Mouse (Mus musculus) midbrain, embryonic 14.5 days (tissue): ENCODE data around the gene Sh3kbp1. TPM values are rescaled to one million over a fixed set of nuclear protein-coding genes. Genes with fewer than 3 reads are reported as not detected.
A peak's percentile ranks its signal among the peaks of the same experiment; 100 is the strongest.
"Not testable (repeated sequence)": the region's sequence is repeated elsewhere in the genome, so short reads cannot be mapped to it uniquely, and the experiment has no call there.

Experiments used
- ATAC-seq: fragments of 200-750 bp; cut with Nextera tagmentation; 2 replicates; pipeline ENCODE4 v1.8.0; 2017; ENCODE audit warnings: moderate number of reproducible peaks, moderate library complexity; ENCODE audit not compliant: low FRiP score, low TSS enrichment
- DNase-seq: peaks from one replicate; pipeline ENCODE4 v3.0.0-alpha.2; 2015
- H3K27ac ChIP-seq: fragments of 300-500 bp; sonication (generic); replicated peaks from 2 replicates; pipeline ENCODE4 v1.5.1; 2014; ENCODE audit warnings: mild to moderate bottlenecking, low read depth, low read length, moderate library complexity
- H3K27me3 ChIP-seq: fragments of 300-500 bp; sonication (generic); 2 replicates; pipeline ENCODE4 v1.6.1; 2014; ENCODE audit warnings: low read length, control low read depth, mixed read lengths; ENCODE audit not compliant: control insufficient read depth, insufficient read depth
- H3K36me3 ChIP-seq: fragments of 300-500 bp; sonication (generic); 2 replicates; pipeline ENCODE4 v1.6.1; 2014; ENCODE audit warnings: low read length, control low read depth; ENCODE audit not compliant: control insufficient read depth, insufficient read depth
- H3K4me1 ChIP-seq: fragments of 300-500 bp; sonication (generic); 2 replicates; pipeline ENCODE4 v1.6.1; 2014; ENCODE audit warnings: mild to moderate bottlenecking, antibody characterized with exemption, low read length, control low read depth; ENCODE audit not compliant: control insufficient read depth, insufficient read depth
- H3K4me2 ChIP-seq: fragments of 300-500 bp; sonication (generic); 2 replicates; pipeline ENCODE4 v1.6.1; 2014; ENCODE audit warnings: mild to moderate bottlenecking, low read length, moderate library complexity
- H3K4me3 ChIP-seq: fragments of 300-500 bp; sonication (generic); replicated peaks from 2 replicates; pipeline ENCODE4 v1.5.1; 2014; ENCODE audit warnings: low read depth, low read length
- H3K9ac ChIP-seq: fragments of 300-500 bp; sonication (generic); replicated peaks from 2 replicates; pipeline ENCODE4 v1.6.1; 2014; ENCODE audit warnings: mild to moderate bottlenecking, low read length, moderate library complexity
- H3K9me3 ChIP-seq: fragments of 300-500 bp; sonication (generic); 2 replicates; pipeline ENCODE4 v1.6.1; 2016; ENCODE audit warnings: low read length, control low read depth, mixed read lengths; ENCODE audit not compliant: control insufficient read depth
- WGBS: fragments of 180-500 bp; shearing (Covaris S2); extraction: QIAGEN DNeasy Blood & Tissue Kit; methylation state at CpG from one replicate; pipeline ENCODE4 v1.1.7; 2014; 5-methylcytosine and 5-hydroxymethylcytosine counted together
- polyA plus RNA-seq: library from polyadenylated mRNA; unstranded; fragments of >200 nt; fragmentation: Nextera tagmentation; extraction: Ambion mirVana; gene quantifications from 2 replicates; pipeline ENCODE4 v1.2.1, GENCODE M21; 2014

Gene Sh3kbp1
- polyA plus RNA-seq = 35.4 and 45.1 TPM in 2 replicates

DNA sequence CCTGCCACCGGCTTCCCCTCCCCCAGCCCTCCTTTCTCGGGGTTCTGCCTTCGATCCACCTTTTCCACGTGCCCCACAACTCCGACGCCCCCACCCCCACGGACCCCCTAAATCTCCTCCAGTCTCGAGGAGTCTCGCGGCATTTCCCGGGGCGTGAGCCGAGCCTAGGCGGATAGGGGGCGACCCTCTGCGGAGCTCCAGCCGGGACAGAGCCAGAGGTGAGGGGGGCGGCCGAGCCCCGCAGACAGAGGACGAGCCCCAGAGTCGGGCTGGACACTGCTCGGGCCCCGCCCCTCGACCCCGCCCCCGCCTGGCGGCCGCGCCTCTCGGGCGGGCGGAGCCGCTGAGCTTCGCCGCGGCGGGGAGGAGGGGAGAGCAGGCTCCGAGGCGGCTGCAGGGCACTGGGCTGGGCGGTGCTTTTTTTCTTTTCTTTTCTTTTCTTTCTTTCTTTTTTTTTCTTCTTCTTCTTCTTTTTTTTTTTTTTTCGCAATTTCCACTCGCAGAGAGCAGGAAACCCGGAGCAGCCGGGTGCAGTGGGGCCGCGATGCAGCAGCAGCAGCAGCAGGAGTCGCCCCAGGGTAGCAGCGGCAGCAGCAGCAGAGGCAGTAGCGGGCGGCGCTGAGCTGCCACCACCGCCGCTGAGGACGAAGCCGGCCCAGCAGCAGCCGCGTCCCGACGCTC is at the start of gene Sh3kbp1:
TSS of gene Sh3kbp1 (plus strand) at position 366 of the 681 bp plus-strand sequence.
- DNase-seq (peak; percentile 80), ATAC-seq (peak; percentile 91)
- Histone ChIP-seq H3K4me3 (peak within 1 kb of the TSS; percentile 56), H3K36me3 (no peaks in the 10 kb centered on the region), H3K9me3 (no peaks in the 10 kb centered on the region), H3K27me3 (no peaks in the 10 kb centered on the region), H3K27ac (peak within 1 kb of the TSS; percentile 77), H3K9ac (peak within 1 kb of the TSS; percentile 70), H3K4me2 (peak within 1 kb of the TSS; percentile 62), H3K4me1 (no peaks in the 10 kb centered on the region)
- 18% methylated on average over 51 of the region's 60 CpGs for WGBS

DNA sequence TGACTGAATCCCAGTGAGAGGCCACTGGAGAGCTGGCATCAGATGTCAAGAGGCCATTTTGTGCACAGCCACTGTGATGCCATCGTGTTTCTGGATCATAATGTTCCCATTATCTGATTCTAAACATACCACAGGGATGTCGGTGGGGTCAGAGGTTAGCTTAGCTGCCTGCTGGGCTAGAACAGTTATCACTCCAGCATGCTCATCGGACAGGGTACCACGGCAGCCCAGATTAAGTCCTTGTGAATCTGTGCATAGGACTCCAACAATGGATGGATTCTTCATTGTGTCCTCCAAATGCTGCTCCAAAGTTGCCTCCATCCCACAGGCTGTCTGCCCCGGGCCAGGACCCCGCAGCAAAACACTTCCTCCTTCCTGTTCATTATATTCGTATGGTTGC is 42.3 kb upstream of the Sh3kbp1 start:
- not testable (repeated sequence) for H3K27ac ChIP-seq, DNase-seq, H3K4me3 ChIP-seq, H3K4me1 ChIP-seq, H3K9me3 ChIP-seq, H3K36me3 ChIP-seq, ATAC-seq, H3K4me2 ChIP-seq, H3K9ac ChIP-seq, H3K27me3 ChIP-seq
- WGBS = 45% methylated on average over 7 of the region's 7 CpGs

DNA sequence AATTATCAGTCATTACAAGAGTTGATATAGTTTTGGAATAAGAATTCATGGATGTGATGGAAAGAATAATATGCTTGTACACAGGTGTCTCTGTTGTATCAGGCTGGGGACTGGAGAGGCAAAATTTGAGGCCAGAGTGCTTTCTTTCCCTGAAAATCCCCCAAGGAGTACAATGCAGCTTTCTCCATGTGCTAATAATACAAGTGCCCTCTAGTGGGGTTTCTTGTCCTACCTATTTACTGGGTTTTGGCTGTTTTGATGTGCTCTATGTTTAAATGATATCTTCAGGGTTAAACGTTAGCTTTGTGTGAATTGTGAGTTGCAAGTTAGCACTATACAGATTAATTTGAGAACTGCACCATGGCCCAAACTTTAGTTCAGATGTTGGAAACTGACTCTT is 35.4 kb upstream of the Sh3kbp1 start:
- ATAC-seq (no peak), DNase-seq (peak; percentile 2)
- H3K9me3 ChIP-seq = no peaks in the 10 kb centered on the region
- 58% methylated on average over 1 of the region's 1 CpGs for WGBS
- 0 out of 2 replicates have a peak, but pooled peaks cover 2% of the 10 kb centered on the region for H3K36me3 ChIP-seq
- no peak overlapping the region for H3K27ac ChIP-seq
- no peaks in the 10 kb centered on the region for H3K4me1 ChIP-seq
- no peaks in the 10 kb centered on the region for H3K27me3 ChIP-seq
- no peak overlapping the region for H3K9ac ChIP-seq
- H3K4me3 ChIP-seq = no peak overlapping the region
- no peak overlapping the region for H3K4me2 ChIP-seq

DNA sequence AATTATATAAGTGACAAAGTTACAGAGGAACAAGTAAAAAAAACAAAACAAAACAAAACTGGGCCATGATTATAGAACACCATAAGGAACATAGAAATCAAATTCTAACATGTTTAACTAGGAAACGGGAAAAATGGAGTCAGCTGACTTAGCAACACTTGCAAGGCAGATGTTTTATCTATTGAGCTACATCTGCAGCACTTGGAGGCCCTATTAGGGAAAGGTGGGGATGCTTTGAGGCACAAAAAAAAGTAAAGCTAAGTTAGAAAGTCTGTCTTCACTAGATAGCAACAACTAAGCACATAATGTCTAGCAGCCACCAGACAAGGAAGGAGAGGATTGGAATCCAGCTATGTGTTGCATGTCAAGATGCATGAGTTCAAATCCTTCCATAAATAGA is 29.6 kb upstream of the Sh3kbp1 start:
- H3K27me3 ChIP-seq = no peaks in the 10 kb centered on the region
- H3K4me1 ChIP-seq = no peaks in the 10 kb centered on the region
- WGBS = 86% methylated on average over 1 of the region's 1 CpGs
- no peaks in the 10 kb centered on the region for H3K9me3 ChIP-seq
- H3K36me3 ChIP-seq = no peaks in the 10 kb centered on the region
- ATAC-seq (no peak), DNase-seq (no peak)
- no peak overlapping the region for H3K9ac ChIP-seq
- H3K4me3 ChIP-seq = no peak overlapping the region
- no peak overlapping the region for H3K27ac ChIP-seq
- H3K4me2 ChIP-seq = no peak overlapping the region

DNA sequence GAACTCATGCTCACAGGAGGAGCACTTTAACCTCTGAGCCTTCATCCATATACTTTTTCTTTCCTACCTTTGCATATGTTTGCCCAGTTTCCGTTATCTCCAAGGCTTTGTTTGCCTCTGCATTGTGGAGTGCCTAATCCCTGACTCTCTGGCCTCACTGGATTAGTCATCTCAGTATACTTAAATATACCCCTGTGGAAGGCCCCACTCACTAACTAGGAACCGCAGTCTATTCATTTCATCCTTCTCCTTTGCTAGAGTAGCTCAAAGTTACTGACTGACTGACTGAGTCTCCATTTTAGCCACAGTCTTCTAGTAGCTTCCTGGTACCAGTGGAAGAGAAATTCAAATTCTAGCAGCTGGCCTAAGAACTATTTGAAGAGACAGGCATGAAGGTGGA is 22.2 kb upstream of the Sh3kbp1 start:
- no peak overlapping the region for H3K4me2 ChIP-seq
- H3K4me1 ChIP-seq = no peaks in the 10 kb centered on the region
- DNase-seq = no peak
- no peak overlapping the region for H3K4me3 ChIP-seq
- H3K9ac ChIP-seq = no peak overlapping the region
- no peaks in the 10 kb centered on the region for H3K27me3 ChIP-seq
- H3K27ac ChIP-seq = no peak overlapping the region
- no peaks in the 10 kb centered on the region for H3K9me3 ChIP-seq
- WGBS = 56% methylated on average over 2 of the region's 2 CpGs
- ATAC-seq = no peak
- no peaks in the 10 kb centered on the region for H3K36me3 ChIP-seq

DNA sequence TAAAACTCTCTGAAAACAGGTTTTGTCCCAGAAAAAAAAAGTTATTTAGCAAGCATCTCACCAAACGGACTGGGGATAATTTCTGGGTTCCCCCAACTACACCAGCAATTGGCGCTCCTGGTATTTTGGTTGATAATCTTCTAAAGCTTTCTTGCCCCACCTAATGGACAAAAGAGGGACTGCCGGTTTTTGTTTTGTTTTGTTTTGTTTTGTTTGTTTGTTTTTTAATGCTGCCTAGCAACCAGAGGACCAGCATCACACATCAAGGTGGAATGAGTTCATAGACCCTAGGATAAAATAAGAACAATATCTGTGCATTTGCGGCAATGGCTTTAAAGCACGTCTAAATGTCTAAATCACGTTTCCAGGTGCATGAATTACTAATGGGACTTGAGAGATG is 20.1 kb upstream of the Sh3kbp1 start:
- Histone ChIP-seq H3K4me3 (no peak overlapping the region), H3K27me3 (no peaks in the 10 kb centered on the region), H3K27ac (no peak overlapping the region), H3K4me1 (no peaks in the 10 kb centered on the region), H3K9ac (no peak overlapping the region), H3K9me3 (no peaks in the 10 kb centered on the region), H3K4me2 (no peak overlapping the region), H3K36me3 (no peaks in the 10 kb centered on the region)
- DNase-seq (peak; percentile 54), ATAC-seq (no peak)
- WGBS = 47% methylated on average over 6 of the region's 6 CpGs

DNA sequence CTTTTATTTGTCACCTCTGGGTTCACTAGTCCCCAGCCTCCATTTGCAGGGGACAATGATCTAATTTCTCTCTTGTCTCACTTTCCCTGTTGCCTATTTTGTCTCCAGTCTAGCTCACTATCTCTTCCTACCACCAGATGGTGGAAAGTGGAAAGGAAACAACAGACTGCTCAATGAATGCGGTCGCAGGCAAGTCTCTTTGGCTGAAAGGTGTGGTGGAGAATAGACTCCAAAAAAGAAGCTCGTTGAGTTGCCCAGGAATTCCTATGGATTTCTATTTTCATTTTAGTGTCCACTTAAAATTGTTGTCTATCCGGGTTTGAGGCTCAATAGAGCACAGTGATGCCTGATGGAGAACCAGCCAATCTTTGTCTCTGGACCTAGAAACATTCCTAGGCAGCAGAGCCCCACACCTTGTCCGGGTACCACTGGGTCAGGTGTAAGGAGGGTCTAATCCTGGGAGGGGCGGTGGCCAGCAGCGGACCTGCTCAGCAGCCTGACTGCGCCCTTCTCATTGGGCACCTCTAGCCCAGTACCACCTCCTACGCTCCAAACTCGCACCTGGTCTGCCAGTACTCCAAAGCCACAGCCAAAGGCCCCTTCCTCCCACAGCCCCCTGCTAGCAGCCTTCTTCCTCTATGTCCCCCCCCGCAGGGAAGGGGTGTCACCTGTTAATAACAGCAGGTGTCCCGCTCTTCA is 715 bp upstream of the Sh3kbp1 start:
- peak overlapping the region; percentile 62 for H3K4me2 ChIP-seq
- H3K4me1 ChIP-seq = no peaks in the 10 kb centered on the region

DNA sequence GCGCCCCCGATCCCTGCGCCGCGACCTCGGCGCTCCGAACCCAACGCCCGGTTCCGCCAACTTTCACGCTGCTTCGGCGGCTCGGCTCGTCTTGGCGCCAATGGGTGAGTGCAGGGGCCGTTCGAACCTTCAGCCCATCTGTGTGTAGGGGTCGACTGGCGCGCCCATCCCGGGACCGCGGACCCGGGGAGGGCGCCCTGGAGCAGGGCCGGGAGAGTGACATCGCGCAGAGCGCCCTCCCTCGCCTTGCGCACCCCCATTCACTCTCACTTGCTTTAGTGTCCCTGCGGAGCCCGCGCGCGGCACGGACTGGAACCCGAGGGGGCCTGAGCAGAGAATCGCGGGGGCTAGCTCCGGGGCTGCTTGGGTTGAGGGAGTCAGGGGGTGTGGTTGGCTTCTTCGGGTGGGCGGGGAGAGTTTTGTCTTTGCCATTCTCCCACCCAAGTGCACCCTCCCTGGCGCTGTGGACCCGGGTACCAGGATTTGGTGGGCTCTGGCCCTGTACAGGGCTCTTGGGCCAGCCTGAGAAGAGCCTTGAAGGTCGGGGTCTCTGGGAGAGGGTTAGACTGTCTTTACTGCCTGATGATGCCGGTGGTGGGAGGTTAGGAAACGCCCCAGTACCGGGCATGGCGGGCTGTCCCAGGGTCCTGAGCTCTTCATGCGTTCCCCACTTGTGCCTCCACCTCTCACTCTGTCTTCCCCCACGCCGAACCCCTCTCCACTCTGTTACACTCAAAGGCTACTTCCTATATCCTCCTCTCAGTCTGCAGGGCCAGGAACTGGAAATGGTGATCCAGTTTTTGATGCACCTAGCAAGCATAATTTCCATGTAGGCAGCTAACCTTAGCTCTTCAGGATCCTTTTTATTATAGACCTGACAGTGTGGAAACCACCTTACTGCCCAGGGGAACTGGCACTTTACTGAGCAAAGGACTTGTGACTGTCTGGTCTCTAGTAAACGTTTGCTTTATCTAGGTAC is 805 bp downstream of the Sh3kbp1 start:
- peak overlapping the region; percentile 62 for H3K4me2 ChIP-seq
- peak overlapping the region; percentile 56 for H3K4me3 ChIP-seq
- H3K27me3 ChIP-seq = no peaks in the 10 kb centered on the region
- no peaks in the 10 kb centered on the region for H3K36me3 ChIP-seq
- no peaks in the 10 kb centered on the region for H3K4me1 ChIP-seq
- WGBS = 28% methylated on average over 47 of the region's 56 CpGs
- H3K9ac ChIP-seq = peak overlapping the region; percentile 70
- peak overlapping the region; percentile 77 for H3K27ac ChIP-seq
- peak; percentile 62 for DNase-seq
- ATAC-seq = peak; percentile 61
- H3K9me3 ChIP-seq = no peaks in the 10 kb centered on the region

More for the DNA sequence above, 715 bp upstream of the Sh3kbp1 start:
- peak; percentile 62 for ATAC-seq
- H3K9me3 ChIP-seq = no peaks in the 10 kb centered on the region
- peak overlapping the region; percentile 56 for H3K4me3 ChIP-seq
- WGBS = 23% methylated on average over 12 of the region's 12 CpGs
- H3K9ac ChIP-seq = peak overlapping the region; percentile 70; the same call in 1 of the 2 replicates
- no peaks in the 10 kb centered on the region for H3K27me3 ChIP-seq
- H3K27ac ChIP-seq = peak overlapping the region; percentile 77
- DNase-seq = peak; percentile 72
- H3K36me3 ChIP-seq = no peaks in the 10 kb centered on the region
